Mouse (Mus musculus) limb, embryonic 10.5 days (tissue): ENCODE data around the gene Nfkb1. TPM values are rescaled to one million over a fixed set of nuclear protein-coding genes. Genes with fewer than 3 reads are reported as not detected.

Source experiments
- DNase-seq: peaks from one replicate; pipeline ENCODE4 v3.0.0-alpha.2; 2017; ENCODE audit warnings: low spot score
- H3K27ac ChIP-seq: fragments of 300-500 bp; sonication (generic); 2 replicates; pipeline ENCODE4 v1.5.1; 2016; ENCODE audit warnings: mild to moderate bottlenecking
- H3K27me3 ChIP-seq: fragments of 300-500 bp; sonication (generic); 2 replicates; pipeline ENCODE4 v1.6.1; 2016; ENCODE audit warnings: low read depth, mild to moderate bottlenecking; ENCODE audit not compliant: poor library complexity, severe bottlenecking
- H3K36me3 ChIP-seq: fragments of 300-500 bp; sonication (generic); 2 replicates; pipeline ENCODE4 v1.6.1; 2016; ENCODE audit warnings: mild to moderate bottlenecking, moderate library complexity
- H3K4me1 ChIP-seq: fragments of 300-500 bp; sonication (generic); 2 replicates; pipeline ENCODE4 v1.6.1; 2016
- H3K4me3 ChIP-seq: fragments of 300-500 bp; sonication (generic); 2 replicates; pipeline ENCODE4 v1.5.1; 2016; ENCODE audit warnings: mild to moderate bottlenecking, moderate library complexity
- H3K9me3 ChIP-seq: fragments of 300-500 bp; sonication (generic); replicated peaks from 2 replicates; pipeline ENCODE4 v1.6.1; 2016; ENCODE audit warnings: mild to moderate bottlenecking
- WGBS: fragments of 180-500 bp; shearing (Covaris S2); methylation state at CpG from one replicate; pipeline ENCODE4 v1.1.7; 2016; 5-methylcytosine and 5-hydroxymethylcytosine counted together
- polyA plus RNA-seq: library from polyadenylated mRNA; unstranded; fragments of >200 nt; fragmentation: Nextera tagmentation; extraction: Ambion mirVana; gene quantifications from 2 replicates; pipeline ENCODE4 v1.2.1, GENCODE M21; 2016

The Nfkb1 gene
- polyA plus RNA-seq, 1 experiment from 2014 or later = 12.0 TPM

GRCm38 (mm10) chr3:135674716-135675392, 16.5 kb downstream of the Nfkb1 start:
- H3K4me1 ChIP-seq = peaks cover 22% of the 10 kb centered on the region

GRCm38 (mm10) chr3:135673695-135674094, 17.7 kb downstream of the Nfkb1 start:
- 81% methylated on average over 7 of the region's 7 CpGs for WGBS
- Histone ChIP-seq H3K9me3 (no peaks in the 10 kb centered on the region), H3K36me3 (peaks cover 6% of the 10 kb centered on the region), H3K4me1 (peaks cover 20% of the 10 kb centered on the region), H3K27me3 (no peaks in the 10 kb centered on the region), H3K27ac (no peak overlapping the region), H3K4me3 (no peak overlapping the region)
- DNase-seq = no peak

More at GRCm38 (mm10) chr3:135674716-135675392, 16.5 kb downstream of the Nfkb1 start:
- Histone ChIP-seq H3K4me3 (no peak overlapping the region), H3K9me3 (no peaks in the 10 kb centered on the region), H3K27me3 (no peaks in the 10 kb centered on the region), H3K36me3 (no peaks in the 10 kb centered on the region), H3K27ac (no peak overlapping the region)
- 68% methylated on average over 13 of the region's 13 CpGs for WGBS
- no peak for DNase-seq

GRCm38 (mm10) chr3:135673041-135673440, 18.3 kb downstream of the Nfkb1 start:
- Histone ChIP-seq H3K9me3 (no peaks in the 10 kb centered on the region), H3K27ac (no peak overlapping the region), H3K4me3 (no peak overlapping the region), H3K27me3 (no peaks in the 10 kb centered on the region), H3K36me3 (peaks cover 6% of the 10 kb centered on the region), H3K4me1 (peaks cover 18% of the 10 kb centered on the region)
- DNase-seq = no peak
- 94% methylated on average over 4 of the region's 4 CpGs for WGBS

GRCm38 (mm10) chr3:135672135-135672534, 19.2 kb downstream of the Nfkb1 start:
- Histone ChIP-seq H3K9me3 (no peaks in the 10 kb centered on the region), H3K27me3 (no peaks in the 10 kb centered on the region), H3K4me3 (no peak overlapping the region), H3K4me1 (peaks cover 18% of the 10 kb centered on the region), H3K36me3 (peaks cover 6% of the 10 kb centered on the region), H3K27ac (no peak overlapping the region)
- DNase-seq = no peak
- 87% methylated on average over 5 of the region's 5 CpGs for WGBS

- no peaks in the 10 kb centered on the region for H3K27me3 ChIP-seq
- no peaks in the 10 kb centered on the region for H3K9me3 ChIP-seq
- H3K4me1 ChIP-seq = peaks cover 25% of the 10 kb centered on the region
- peaks cover 6% of the 10 kb centered on the region for H3K36me3 ChIP-seq
- DNase-seq = no peak
- H3K27ac ChIP-seq = no peak overlapping the region
- no peak overlapping the region for H3K4me3 ChIP-seq
- 93% methylated on average over 4 of the region's 4 CpGs for WGBS
Measured at GRCm38 (mm10) chr3:135670869-135671268, 20.5 kb downstream of the Nfkb1 start.

- peaks cover 12% of the 10 kb centered on the region for H3K4me1 ChIP-seq
- H3K4me3 ChIP-seq = no peak overlapping the region
- no peaks in the 10 kb centered on the region for H3K27me3 ChIP-seq
- H3K36me3 ChIP-seq = peaks cover 22% of the 10 kb centered on the region
- H3K9me3 ChIP-seq = no peaks in the 10 kb centered on the region
- no peak for DNase-seq
- no peak overlapping the region for H3K27ac ChIP-seq
- WGBS = 96% methylated on average over 3 of the region's 3 CpGs
Measured at GRCm38 (mm10) chr3:135667084-135667483, 24.3 kb downstream of the Nfkb1 start.

GRCm38 (mm10) chr3:135665777-135666259, 25.5 kb downstream of the Nfkb1 start:
- Histone ChIP-seq H3K9me3 (no peaks in the 10 kb centered on the region), H3K4me3 (no peak overlapping the region), H3K27ac (peak overlapping the region; percentile 12; the same call in 1 of the 2 replicates), H3K36me3 (peaks cover 24% of the 10 kb centered on the region), H3K4me1 (peaks cover 12% of the 10 kb centered on the region), H3K27me3 (no peaks in the 10 kb centered on the region)
- no peak for DNase-seq
- 46% methylated on average over 6 of the region's 6 CpGs for WGBS

- H3K36me3 ChIP-seq = peaks cover 30% of the 10 kb centered on the region
- 90% methylated on average over 15 of the region's 15 CpGs for WGBS
- H3K27ac ChIP-seq = no peak overlapping the region
- H3K4me3 ChIP-seq = no peak overlapping the region
- no peak for DNase-seq
- peaks cover 12% of the 10 kb centered on the region for H3K4me1 ChIP-seq
- no peaks in the 10 kb centered on the region for H3K9me3 ChIP-seq
- no peaks in the 10 kb centered on the region for H3K27me3 ChIP-seq
Measured at GRCm38 (mm10) chr3:135662139-135662864, 29.0 kb downstream of the Nfkb1 start.

- Histone ChIP-seq H3K27ac (no peak overlapping the region), H3K36me3 (peaks cover 30% of the 10 kb centered on the region), H3K9me3 (no peaks in the 10 kb centered on the region), H3K27me3 (no peaks in the 10 kb centered on the region), H3K4me1 (peaks cover 12% of the 10 kb centered on the region), H3K4me3 (no peak overlapping the region)
- 94% methylated on average over 9 of the region's 9 CpGs for WGBS
- DNase-seq = no peak
Measured at GRCm38 (mm10) chr3:135661707-135662106, 29.6 kb downstream of the Nfkb1 start.

- no peaks in the 10 kb centered on the region for H3K27me3 ChIP-seq
- H3K27ac ChIP-seq = no peak overlapping the region
- H3K9me3 ChIP-seq = no peaks in the 10 kb centered on the region
- no peak for DNase-seq
- no peaks in the 10 kb centered on the region for H3K4me1 ChIP-seq
- 93% methylated on average over 7 of the region's 7 CpGs for WGBS
- no peak overlapping the region for H3K4me3 ChIP-seq
- peaks cover 29% of the 10 kb centered on the region for H3K36me3 ChIP-seq
Measured at GRCm38 (mm10) chr3:135658540-135659097, 32.7 kb downstream of the Nfkb1 start.

- Histone ChIP-seq H3K4me3 (no peak overlapping the region), H3K36me3 (peaks cover 21% of the 10 kb centered on the region), H3K27ac (no peak overlapping the region), H3K4me1 (no peaks in the 10 kb centered on the region), H3K27me3 (no peaks in the 10 kb centered on the region), H3K9me3 (no peaks in the 10 kb centered on the region)
- WGBS = 90% methylated on average over 4 of the region's 4 CpGs
- DNase-seq = no peak
Measured at GRCm38 (mm10) chr3:135656156-135656555, 35.2 kb downstream of the Nfkb1 start.

GRCm38 (mm10) chr3:135650773-135651555, 40.4 kb downstream of the Nfkb1 start:
- Histone ChIP-seq H3K4me1 (no peaks in the 10 kb centered on the region), H3K36me3 (peaks cover 35% of the 10 kb centered on the region), H3K9me3 (no peaks in the 10 kb centered on the region), H3K4me3 (no peak overlapping the region), H3K27ac (no peak overlapping the region), H3K27me3 (no peaks in the 10 kb centered on the region)
- no peak for DNase-seq
- WGBS = 89% methylated on average over 15 of the region's 15 CpGs
